Mouse (Mus musculus) brain, embryonic 14.5 days (tissue): ENCODE data around the gene Lmbr1l.

Experiments used
- CTCF ChIP-seq: fragments of 200-500 bp; IDR thresholded peaks from 2 replicates; pipeline ENCODE4 v1.5.1; 2012; ENCODE audit warnings: inconsistent platforms, mild to moderate bottlenecking, moderate library complexity, borderline replicate concordance; ENCODE audit not compliant: insufficient read depth, insufficient read length; ENCODE audit errors: extremely low read depth
- POLR2A ChIP-seq: fragments of 200-500 bp; IDR thresholded peaks from 2 replicates; pipeline ENCODE4 v1.6.1; 2012; ENCODE audit warnings: mild to moderate bottlenecking, inconsistent platforms, borderline replicate concordance; ENCODE audit not compliant: poor library complexity, insufficient read depth, insufficient read length, severe bottlenecking; ENCODE audit errors: extremely low read depth

DNA sequence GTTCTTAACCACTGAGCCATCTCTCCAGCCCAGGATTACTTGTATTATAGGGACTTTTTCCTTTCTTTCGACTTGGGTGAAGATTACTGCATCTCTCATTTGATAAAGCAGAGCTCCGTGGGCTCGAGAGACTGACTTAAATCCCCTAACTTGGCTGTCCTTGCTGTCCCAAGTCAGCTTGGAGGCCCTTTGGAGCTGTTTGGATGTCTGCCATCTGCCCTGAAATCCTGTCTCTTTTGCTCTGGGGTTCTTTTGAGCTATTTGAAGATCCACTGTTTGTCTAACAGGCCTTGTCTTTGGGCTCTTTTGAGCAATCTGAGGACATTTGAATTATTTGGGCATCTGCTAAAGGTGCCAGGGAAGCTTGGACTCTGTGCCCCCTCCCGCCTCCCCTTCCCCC lies 24.1 kb upstream of the Lmbr1l start:
- no peak for TF ChIP-seq POLR2A
- no peak for TF ChIP-seq CTCF
